Mouse (Mus musculus) spleen, postnatal 4 days (tissue): ENCODE measurements around the gene Stk40.

Experiments
- DNase-seq, 2 experiments: peaks; one replicate each; pipeline ENCODE4 v3.0.0; 2022; ENCODE audit warnings: low spot score in 2 of 2

Stk40 gene

DNA sequence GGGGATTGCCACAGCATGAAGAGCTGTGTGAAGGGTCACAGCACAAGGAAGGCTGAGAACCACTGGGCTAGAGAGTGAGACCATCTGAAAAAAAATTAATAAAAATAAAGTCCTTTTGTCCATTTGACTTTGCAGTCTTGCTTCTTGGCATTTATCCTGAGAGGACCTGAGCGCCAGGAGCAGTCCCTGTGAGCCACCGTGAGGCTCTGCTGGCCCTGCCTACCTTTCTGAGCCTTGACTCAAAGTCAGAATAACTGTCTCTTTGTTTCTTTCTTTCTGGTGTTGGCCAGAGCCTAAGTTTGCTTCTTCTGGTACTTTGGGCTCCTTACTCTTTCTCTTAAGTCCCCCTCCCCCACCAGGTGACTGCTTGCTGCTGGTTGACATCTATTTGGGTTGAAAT is 16.7 kb downstream of the Stk40 start:
- no peak for DNase-seq

DNA sequence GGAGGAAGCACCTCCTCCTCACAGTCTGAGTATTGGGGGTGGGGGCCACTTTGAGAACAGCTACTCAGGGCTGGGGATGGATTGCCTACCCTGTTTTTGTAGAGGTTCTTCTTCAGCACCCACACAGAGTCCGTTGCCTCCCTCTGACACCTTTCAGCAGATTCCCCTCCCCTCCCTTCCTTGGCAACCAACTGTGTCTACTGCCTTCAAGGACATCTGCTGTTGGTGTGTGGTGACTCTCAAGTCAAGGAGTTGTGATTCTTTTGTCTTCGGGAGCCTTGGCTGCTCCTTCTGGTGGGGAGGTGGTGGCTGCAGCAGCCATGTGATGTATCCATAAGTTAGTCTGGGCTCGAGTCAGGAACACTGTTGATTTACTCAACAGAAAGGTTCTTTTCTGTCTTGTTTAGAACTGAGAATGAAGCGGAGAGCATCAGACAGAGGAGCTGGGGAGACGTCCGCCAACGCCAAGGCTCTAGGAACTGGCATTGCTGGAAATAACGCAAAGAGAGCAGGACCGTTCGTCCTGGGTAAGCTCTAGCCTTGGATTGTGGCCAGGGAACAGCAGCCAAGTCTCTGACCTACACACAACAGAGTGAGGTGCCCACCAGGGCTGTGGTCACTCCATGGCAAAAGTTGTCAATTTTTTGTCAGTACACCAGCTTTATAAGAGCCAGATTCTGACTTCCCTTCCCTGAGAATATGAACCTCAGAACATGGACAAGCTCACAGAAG is 19.7 kb downstream of the Stk40 start:
- no peak for DNase-seq

DNA sequence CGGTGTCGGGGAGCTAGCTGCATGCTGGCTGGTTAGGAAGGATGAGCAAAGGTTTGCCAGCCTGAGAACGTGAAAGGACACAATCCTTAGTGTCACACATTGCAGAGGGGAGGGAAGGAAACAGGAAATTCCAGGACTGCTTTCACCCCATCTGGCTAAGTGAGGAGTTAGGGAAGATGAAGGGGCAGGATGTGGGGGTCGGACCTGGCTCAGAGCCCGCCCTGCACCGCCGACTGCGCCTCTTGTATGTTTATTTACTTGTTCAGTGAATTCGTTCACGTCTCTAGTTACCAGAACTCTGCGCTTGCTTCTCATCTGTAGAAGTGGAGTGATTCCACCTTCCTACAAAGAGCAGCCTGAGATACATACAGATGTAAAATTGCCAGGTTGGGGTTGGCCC is 26.7 kb downstream of the Stk40 start:
- DNase-seq = no peak

DNA sequence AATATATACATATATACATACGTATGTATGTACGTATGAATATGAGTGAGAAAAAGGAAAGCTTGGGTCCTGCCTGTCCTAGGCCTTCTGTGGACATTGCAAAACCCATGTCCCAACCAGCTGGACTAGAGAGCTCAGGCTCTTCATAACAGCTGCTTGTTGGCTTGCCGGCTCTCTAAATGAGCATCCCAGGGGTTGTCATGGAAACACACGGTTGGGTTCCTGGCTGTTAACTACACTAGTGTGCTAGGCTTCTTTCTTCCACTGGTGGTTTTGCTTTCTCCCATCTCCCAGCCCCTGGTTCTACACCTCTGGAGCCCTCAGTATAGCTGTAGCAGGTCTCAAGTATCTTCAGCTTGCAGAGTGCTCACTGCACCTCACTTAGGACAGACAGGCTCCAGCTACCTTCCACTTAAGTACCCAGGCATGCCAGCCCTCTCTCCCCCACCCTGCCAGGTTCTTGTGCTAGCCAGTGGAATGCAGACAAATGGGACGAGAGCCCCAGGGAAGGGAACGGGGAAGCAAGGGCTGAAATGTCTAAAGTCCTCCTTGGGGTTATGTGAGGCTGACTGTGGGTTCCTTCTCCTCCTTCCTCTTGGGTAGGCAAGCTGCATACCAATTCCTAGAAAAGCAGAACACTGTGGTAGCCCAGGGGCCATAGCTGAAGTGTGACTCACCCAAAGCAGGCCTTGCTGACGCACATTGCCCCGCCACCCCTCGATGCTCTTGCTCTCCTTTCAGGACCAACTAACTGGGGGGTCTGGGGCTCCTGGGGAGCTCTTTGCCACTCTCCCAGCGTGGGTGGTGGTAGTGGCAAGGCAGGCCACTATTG is 27.7 kb downstream of the Stk40 start:
- no peak for DNase-seq

DNA sequence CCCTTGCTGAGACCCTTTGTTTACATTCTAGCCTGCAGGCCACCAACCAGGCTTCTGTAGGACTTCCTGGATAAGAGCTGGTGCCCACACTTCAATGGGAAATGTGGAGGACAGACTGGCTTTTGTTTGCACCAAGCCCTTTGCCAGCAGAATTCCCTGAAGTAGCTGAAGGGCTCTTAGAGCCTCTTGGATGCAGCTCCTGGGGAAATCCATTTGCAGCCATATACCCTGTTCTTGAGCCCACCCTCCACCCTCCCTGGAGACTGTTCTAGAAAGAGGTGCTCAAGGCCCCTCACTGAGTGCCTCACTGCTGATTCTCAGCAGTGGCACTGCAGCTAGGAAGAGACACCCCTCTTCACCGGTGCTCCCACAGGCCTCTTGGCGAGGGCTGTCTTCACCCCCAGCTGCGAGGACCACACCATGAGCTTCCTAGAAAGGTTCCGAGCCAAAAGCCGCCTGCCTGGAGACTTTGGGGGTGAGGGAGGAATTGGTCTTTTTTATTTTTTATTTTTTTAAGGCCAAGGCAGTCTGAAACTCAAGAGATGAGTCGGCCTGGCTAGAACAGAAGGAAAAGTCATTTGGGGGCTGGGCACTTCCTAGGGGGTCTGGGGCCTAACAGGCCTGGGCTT is 29.0 kb downstream of the Stk40 start:
- DNase-seq = no peak

DNA sequence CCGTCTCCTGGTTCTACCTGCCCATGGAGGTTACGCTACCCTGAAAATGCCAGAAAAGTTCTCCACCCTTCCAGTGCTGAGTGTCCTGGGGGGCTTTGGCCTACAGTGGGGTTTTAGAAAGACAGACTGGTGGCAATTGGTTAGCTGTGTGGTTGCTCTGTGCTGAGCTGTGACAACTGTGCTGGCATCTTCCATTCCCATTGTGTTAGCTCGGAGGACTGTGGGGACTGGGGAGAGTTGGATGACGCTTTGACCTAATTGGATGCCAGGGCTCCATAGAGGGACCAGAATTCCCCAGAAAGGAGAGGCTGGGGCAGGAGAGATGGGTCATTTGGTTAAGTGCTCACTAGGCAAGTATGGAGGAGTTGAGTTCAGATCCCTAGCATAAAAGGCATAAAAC is 30.5 kb downstream of the Stk40 start:
- no peak for DNase-seq

DNA sequence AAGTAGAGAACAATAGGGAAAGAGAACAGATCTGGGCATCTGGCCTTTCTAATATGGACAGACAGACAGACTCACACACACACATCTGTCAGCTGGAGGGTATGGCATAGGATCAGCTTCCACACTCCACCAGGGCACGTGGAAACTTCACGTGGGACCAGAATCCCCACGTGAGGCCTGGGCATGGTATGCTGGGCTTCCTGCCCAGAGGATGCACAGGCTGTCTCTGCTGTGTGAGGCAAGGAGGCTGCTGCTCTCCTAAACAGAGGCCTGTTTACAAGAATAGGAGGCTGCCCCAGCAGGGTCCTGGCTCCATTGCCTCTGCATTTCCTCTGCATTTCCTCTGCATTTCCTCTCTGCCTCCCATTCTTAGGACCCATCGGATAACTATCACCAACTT is 30.9 kb downstream of the Stk40 start:
- no peak for DNase-seq

DNA sequence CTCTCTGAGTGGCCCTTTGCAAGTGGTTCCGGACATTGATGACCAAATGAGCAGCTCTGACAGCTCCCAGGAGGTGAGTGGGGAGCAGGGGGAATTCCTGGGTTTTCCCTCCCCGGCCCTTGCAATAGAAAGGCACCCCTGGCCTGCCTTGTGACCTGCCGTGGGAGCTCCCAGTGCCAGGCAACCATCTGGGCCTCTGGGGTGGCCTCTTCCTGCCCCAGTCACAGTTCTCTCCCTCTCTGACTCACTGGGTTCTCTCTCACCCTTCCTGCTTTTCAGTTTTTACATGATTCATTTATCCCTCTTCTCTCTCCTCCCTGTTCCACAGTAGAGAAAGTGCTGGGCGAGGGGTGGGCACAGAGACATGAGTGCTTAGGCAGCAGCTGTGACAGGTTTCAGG is 34.0 kb downstream of the Stk40 start:
- no peak for DNase-seq

DNA sequence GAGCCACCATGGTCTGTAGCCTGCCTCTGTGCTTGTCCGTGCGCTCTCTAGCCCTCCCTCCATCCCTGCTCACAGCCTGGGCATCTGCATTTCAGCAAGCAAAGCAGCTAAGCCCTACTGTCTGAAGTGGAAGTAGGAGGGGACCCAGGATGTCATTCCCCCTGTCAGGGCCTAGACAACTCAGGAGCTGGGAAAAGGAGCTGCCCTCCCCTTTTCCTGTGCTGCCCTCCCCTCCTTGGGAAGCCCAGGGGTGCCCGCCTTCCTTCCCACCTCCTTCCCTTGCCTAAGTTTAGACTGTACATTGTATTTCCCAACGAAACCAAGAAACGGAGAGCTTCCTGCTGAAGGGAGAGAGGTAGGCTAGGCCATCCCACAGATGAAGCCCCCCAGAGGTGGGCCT is 37.3 kb downstream of the Stk40 start:
- DNase-seq = no peak

DNA sequence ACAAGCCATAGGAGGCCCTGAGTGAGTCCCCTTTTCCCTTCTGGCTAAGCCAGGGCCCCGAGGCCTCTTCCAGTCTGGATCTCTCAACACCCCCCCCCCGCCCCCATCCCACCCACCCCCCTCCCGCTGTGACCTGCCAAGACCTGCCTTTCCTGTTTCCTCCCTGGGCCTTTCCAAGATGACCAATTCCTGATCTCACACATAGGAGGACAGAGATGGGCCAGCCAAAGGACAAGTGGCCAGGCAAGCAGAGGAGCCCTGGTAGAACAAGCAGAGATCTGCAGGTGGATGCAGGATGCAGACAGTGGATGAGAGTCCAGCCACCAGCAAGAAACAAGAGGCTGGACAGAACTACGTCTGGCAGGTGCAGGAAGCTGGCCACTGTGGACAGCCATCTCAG is 41.6 kb downstream of the Stk40 start:
- no peak for DNase-seq

DNA sequence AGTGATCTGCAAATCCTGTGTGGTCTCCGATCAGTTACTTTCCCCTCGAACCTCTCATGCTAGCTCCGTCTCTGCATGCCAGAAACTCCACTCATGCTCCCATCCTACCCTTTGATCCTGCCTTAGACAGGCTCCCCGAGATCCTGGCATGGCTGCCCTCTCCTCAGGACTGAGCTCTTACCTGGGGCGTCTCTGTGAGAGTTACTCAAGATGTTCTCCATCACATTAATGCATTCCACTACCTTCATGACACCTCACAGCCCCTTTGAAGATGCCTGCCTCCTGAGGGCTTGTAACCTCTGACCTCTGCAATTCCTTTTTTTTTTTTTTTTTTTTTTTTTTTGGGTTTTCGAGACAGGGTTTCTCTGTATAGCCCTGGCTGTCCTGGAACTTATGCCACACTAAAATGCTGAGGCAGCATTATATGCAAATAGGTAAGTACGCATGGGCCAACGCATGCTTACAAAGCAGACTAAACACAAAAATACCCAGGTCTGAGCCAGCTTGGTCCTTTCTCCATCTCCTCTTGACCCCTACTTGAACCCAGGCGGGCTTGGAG is 43.3 kb downstream of the Stk40 start:
- DNase-seq = no peak

DNA sequence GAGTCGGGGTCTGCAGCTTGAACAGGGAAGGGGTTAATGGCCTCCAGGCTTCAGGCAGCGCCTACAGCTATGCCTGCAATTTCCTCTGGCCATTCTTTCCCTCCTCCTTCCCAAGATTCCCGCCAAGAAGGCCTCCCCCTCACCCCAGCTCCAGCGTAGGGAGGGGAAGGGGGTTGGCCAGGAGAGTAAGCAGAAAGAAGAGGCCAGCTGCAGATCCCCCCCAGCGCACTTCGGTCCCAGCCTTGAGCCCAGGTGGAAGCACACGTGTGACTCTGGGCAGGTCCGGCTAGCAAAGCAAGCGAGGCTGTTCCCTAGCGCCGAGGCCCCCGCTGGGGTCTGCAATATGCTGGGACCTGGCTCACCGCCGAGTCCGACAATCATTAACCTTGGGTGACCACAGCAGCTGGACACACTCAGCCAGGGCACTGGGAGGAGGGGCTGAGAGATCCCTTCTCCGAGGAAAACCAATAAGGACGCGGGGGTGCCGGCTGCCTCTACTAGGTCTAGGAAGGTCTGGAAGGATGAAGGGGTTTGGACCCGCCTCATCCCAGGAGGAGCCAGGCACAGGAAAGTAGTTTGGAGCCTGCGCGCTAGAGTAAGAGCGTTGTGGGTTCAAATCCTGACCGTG is 43.9 kb downstream of the Stk40 start, which contains the start of gene Eva1b:
Eva1b (plus strand) TSS at position 212 of the 628 bp plus-strand sequence.
- DNase-seq = no peak

DNA sequence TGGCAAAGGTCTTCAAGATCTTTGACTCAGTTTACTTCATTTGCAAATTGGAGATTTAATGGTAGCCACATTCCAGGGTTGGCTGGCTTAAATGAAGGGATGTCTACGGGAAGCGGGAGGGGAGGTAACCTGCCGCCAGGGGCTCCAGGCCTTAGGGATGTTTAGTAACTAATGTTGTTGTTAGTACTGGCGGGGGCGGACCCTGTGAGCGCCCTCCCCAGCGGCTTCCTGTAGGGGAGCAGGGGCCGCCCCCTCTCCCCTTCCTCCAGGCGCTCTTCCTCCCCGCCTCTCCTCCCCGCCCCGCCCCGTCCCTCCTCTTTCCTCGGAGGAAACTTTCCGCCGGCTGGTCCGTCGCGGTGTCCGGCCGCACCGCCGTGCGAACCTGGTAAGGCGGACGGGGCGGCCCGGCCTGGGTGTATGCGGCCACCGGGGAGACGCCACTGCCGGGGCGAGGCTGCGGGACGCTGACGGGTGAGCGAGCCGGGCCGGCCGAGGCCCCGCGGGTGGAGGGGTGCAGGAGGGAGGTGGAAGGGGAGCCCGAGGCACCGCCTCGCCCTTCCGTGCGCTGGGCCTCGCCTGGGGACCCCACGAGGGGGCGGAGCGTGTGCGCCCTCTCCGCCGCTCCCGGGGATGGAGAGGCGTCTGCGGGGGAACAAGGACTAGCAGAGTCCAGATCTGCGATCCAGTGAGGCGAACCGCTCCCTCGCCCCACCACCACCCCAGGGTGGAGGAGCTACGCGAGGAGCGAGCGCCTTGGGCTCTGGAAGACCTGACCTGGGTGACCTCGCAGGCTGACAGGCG is 44.6 kb downstream of the Stk40 start:
- DNase-seq = peak in 1 of 2 experiments; percentile 69

DNA sequence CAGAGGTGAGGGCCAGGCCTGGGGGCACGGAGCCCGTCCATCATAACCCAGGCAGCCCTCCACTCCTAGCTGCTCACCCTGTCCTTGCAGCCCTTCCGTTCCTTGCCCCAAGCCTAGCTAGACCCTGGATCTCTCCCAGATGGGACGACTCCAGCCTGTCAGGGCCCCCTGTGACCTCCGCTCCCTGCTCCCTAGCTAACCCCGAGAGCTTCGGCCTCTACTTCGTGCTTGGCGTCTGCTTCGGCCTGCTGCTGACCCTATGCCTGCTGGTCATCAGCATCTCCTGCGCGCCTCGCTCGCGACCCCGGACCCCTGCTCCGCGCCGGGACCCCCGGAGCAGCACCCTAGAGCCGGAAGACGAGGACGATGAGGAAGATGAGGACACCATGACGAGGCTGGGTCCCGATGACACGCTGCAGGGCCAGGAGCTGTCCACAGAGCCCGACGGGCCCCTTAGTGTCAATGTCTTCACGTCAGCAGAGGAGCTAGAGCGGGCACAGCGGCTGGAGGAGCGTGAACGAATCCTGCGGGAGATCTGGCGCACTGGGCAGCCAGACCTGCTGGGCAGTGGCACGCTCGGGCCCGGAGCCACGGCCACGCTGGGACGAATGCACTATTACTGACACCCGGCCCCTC is 45.4 kb downstream of the Stk40 start:
- no peak for DNase-seq

DNA sequence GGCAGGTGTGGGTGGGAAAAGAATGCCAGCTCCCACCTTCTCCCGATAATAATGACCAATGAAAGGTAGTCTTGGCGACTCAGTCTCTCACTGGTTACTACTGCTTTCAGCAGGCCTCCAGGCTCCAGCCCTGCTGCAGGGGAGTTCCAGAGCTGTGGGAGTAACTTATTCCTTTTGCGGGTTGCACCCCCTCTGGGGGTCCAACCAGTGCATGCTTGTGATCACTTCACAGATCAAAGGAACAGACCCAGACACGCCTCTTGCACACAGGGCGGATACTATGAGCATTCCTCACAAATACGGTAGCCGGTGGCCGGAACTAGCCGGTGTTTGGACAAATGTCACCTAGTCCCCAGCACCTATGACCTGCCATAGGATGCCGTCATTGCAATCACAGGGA is 46.0 kb downstream of the Stk40 start:
- DNase-seq = no peak

DNA sequence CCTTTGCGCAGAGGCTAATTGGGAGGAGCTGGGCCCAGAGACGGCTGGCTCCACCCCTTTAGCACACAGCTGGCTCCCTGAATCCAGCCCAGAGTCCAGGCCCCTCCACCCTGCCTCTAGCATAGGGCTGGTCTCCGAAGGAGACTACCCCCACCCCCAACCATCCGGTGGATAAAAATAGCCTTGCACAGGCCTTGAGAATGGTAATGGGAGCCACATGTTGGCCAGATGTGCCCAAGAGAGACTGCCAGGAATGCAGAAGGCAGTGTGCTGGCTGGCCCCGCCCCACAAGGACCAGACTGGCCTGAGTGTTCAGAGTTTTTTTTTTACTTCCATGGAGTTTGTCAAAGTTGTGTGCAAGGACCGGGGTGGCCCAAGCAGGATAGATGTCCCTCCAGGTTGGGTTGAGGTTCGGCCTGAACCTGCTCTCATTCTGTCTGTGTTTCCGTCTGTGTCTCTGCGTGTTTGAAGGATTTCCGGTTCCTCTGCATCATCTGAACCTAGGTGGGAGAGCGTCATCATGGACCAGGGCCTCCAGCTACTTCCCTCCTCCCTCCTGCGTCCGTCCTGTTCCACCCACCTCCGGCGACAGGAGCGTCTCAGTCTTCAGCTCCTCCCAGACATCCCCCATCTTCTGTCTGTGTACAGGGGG is 46.7 kb downstream of the Stk40 start:
- DNase-seq = no peak

DNA sequence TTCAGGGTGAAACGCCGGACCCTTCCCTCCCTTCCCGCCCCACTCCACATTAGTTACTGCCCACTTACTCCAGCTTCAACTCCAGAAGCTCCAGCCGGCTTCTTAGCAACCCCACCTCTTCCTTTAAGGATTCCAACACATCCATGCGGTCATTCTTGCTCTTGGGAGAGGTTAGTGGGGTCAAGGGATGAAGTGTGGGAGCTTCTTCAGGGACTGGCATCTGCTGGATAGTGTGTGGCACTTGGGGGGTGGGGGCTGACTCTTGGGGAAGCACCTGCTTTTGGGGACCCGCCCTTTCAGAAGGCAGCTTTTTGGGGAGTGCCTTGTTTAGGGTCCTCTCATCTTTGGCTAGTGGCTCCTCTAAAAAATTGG is 47.2 kb downstream of the Stk40 start:
- no peak for DNase-seq

DNA sequence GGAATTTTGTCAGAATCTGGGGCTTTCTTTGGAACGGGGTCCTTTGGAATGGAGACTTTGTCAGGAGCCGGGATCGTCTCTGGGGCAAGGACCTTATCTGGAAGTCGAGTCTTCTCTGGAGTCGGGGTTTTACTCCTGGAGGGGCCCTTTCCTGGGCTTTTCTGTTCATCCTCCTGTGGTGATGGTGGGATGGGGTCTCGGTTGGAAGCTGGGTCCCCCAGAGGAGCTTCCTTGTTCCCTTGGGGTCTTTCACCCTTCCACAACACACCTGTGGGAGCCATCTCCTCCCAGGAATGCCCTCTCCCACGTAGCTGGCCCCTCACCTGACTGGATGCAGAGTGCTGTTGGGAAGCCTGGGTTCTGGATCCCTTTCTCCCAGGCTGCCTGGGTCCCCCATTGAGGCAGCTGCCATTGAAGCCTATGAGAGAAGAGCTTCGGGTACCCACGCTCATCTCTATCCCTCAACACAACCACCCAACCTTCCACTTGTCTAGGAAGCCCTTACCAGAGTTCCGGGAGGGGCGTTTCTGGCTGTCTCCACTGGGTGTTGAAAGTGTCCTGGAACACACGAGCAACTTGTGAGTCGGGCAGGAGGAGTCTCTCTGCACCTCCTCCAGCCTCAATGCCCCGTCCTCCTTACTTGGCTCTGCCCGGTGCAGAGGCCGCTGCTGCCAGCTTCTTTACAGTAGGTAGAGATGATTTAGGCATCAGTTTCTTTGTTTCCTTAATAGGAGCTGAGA is 48.1 kb downstream of the Stk40 start:
- DNase-seq = no peak

DNA sequence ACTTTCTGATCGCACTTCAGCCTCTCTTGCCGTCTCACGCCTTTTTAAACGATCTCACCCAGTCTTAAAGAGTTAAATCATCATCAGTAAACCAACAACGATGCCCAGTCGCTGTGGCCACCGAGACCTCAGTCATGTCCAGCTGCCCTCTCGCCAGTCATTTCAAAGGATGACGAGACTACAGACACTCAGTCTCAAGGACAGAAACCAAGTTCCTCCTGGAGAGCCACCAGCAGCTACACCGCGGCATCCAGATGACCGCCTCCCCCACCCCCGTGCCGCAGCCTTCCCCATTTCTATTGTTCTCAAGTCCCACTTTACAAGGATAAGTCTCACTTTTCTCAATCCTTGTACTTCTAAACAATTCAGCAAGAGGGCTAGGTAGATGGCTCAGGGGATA is 49.1 kb downstream of the Stk40 start:
- no peak for DNase-seq

DNA sequence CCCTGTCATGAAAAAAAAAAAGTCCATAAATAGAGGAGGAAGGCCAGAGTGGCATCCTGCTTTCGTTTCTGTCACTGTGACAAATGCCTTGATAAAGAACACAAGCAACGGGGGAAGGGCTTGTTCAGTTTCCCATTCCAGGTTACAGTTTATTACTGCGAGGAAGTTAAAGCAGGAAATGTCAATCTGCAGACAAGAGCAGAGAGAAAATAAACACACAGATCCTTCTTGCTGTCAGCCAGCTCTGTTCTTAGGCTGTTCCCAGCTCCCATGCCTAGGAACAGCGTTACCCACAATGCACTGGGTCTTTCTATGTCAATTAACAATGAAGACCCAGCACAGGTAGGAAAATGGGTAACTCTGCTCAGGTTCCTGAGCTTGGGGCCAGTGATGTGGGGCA is 51.4 kb downstream of the Stk40 start:
- DNase-seq = no peak
